Mouse (Mus musculus): ENCODE results near the gene Bahcc1. TPM values are rescaled to one million over a fixed set of nuclear protein-coding genes. Genes with fewer than 3 reads are reported as not detected.

Bahcc1 gene
- polyA plus RNA-seq, 2 experiments: 0.75 to 1.6 TPM

- no peak overlapping the region for H3K9ac ChIP-seq (replicated peaks)
- H3K27ac ChIP-seq: no peak overlapping the region
- H3K36me3 ChIP-seq (replicated peaks; ENCODE audit: control insufficient read depth, insufficient read depth, low read depth): no peaks in the 10 kb centered on the region
- 87% methylated on average over 14 of the region's 14 CpGs for WGBS (ENCODE audit: insufficient replicate concordance)
- H3K4me1 ChIP-seq (replicated peaks; ENCODE audit: control insufficient read depth in 2 of 2, insufficient read depth in 2 of 2, low read length in 1 of 2): peaks cover 0 to under 1% of the 10 kb centered on the region in 2 experiments; a peak in 1 of 4 replicates
- no peaks in the 10 kb centered on the region for H3K27me3 ChIP-seq (ENCODE audit: control insufficient read depth, insufficient read depth, low read length)
- no peak overlapping the region for H3K4me3 ChIP-seq (ENCODE audit: insufficient read depth in 1 of 2, low read depth in 2 of 2, low read length in 2 of 2)
- ATAC-seq (ENCODE audit: insufficient read depth) (no peak), DNase-seq (ENCODE audit: low read depth in 3 of 3, low spot score in 3 of 3) (no peak)
- no peak overlapping the region for H3K4me2 ChIP-seq (ENCODE audit: low read depth)
- TF ChIP-seq EP300 (IDR thresholded peaks at IDR 0.05; ENCODE audit: low read depth): no peak
- no peak for TF ChIP-seq CTCF (IDR thresholded peaks at IDR 0.05; ENCODE audit: low read depth)
- no peaks in the 10 kb centered on the region for H3K9me3 ChIP-seq (ENCODE audit: control insufficient read depth, low read length)
Measured at GRCm38 (mm10) chr11:120290266-120290665, 57.5 kb downstream of the Bahcc1 start.

GRCm38 (mm10) chr11:120293714-120294113 is 61.0 kb downstream of the Bahcc1 start:
- Histone ChIP-seq H3K4me1 (replicated peaks; ENCODE audit: control insufficient read depth in 2 of 2, insufficient read depth in 2 of 2, low read length in 1 of 2) (peaks cover 0 to 3% of the 10 kb centered on the region in 2 experiments; a peak in 2 of 4 replicates), H3K27ac (no peak overlapping the region), H3K9me3 (ENCODE audit: control insufficient read depth, low read length) (no peaks in the 10 kb centered on the region), H3K9ac (replicated peaks) (no peak overlapping the region), H3K36me3 (replicated peaks; ENCODE audit: control insufficient read depth, insufficient read depth, low read depth) (no peaks in the 10 kb centered on the region), H3K27me3 (ENCODE audit: control insufficient read depth, insufficient read depth, low read length) (no peaks in the 10 kb centered on the region), H3K4me3 (ENCODE audit: insufficient read depth in 1 of 2, low read depth in 2 of 2, low read length in 2 of 2) (no peak overlapping the region), H3K4me2 (ENCODE audit: low read depth) (no peak overlapping the region)
- WGBS (ENCODE audit: insufficient replicate concordance): 64% methylated on average over 1 of the region's 1 CpGs
- DNase-seq (ENCODE audit: low read depth in 3 of 3, low spot score in 3 of 3) (no peak), ATAC-seq (ENCODE audit: insufficient read depth) (no peak)
- no peak for TF ChIP-seq CTCF (IDR thresholded peaks at IDR 0.05; ENCODE audit: low read depth)
- TF ChIP-seq EP300 (IDR thresholded peaks at IDR 0.05; ENCODE audit: low read depth): no peak

- no peaks in the 10 kb centered on the region for H3K27me3 ChIP-seq (ENCODE audit: control insufficient read depth, insufficient read depth, low read length)
- 60% methylated on average over 13 of the region's 13 CpGs for WGBS (ENCODE audit: insufficient replicate concordance)
- DNase-seq (ENCODE audit: low read depth in 3 of 3, low spot score in 3 of 3) (no peak), ATAC-seq (ENCODE audit: insufficient read depth) (no peak)
- peaks cover 20 to 28% of the 10 kb centered on the region in 2 experiments for H3K4me1 ChIP-seq (replicated peaks; ENCODE audit: control insufficient read depth in 2 of 2, insufficient read depth in 2 of 2, low read length in 1 of 2)
- no peak overlapping the region for H3K9ac ChIP-seq (replicated peaks)
- H3K27ac ChIP-seq: no peak overlapping the region
- H3K4me2 ChIP-seq (ENCODE audit: low read depth): no peak overlapping the region
- H3K9me3 ChIP-seq (ENCODE audit: control insufficient read depth, low read length): no peaks in the 10 kb centered on the region
- H3K36me3 ChIP-seq (replicated peaks; ENCODE audit: control insufficient read depth, insufficient read depth, low read depth): no peaks in the 10 kb centered on the region
- no peak for TF ChIP-seq CTCF (IDR thresholded peaks at IDR 0.05; ENCODE audit: low read depth)
- TF ChIP-seq EP300 (IDR thresholded peaks at IDR 0.05; ENCODE audit: low read depth): no peak
- H3K4me3 ChIP-seq (ENCODE audit: insufficient read depth in 1 of 2, low read depth in 2 of 2, low read length in 2 of 2): no peak overlapping the region
Measured at GRCm38 (mm10) chr11:120296305-120297144, 63.8 kb downstream of the Bahcc1 start.

- WGBS (ENCODE audit: insufficient replicate concordance): 69% methylated on average over 7 of the region's 7 CpGs
- Histone ChIP-seq H3K9ac (replicated peaks) (no peak overlapping the region), H3K4me3 (ENCODE audit: insufficient read depth in 1 of 2, low read depth in 2 of 2, low read length in 2 of 2) (no peak overlapping the region), H3K27ac (no peak overlapping the region), H3K27me3 (ENCODE audit: control insufficient read depth, insufficient read depth, low read length) (no peaks in the 10 kb centered on the region), H3K9me3 (ENCODE audit: control insufficient read depth, low read length) (no peaks in the 10 kb centered on the region), H3K4me2 (ENCODE audit: low read depth) (no peak overlapping the region), H3K4me1 (replicated peaks; ENCODE audit: control insufficient read depth in 2 of 2, insufficient read depth in 2 of 2, low read length in 1 of 2) (peaks cover 33 to 39% of the 10 kb centered on the region in 2 experiments), H3K36me3 (replicated peaks; ENCODE audit: control insufficient read depth, insufficient read depth, low read depth) (no peaks in the 10 kb centered on the region)
- ATAC-seq (ENCODE audit: insufficient read depth) (no peak), DNase-seq (ENCODE audit: low read depth in 3 of 3, low spot score in 3 of 3) (no peak)
- TF ChIP-seq CTCF (IDR thresholded peaks at IDR 0.05; ENCODE audit: low read depth) (no peak), EP300 (IDR thresholded peaks at IDR 0.05; ENCODE audit: low read depth) (no peak)
Measured at GRCm38 (mm10) chr11:120297767-120298166, 65.0 kb downstream of the Bahcc1 start.

GRCm38 (mm10) chr11:120298441-120299141 is 65.8 kb downstream of the Bahcc1 start:
- no peak overlapping the region for H3K27ac ChIP-seq
- TF ChIP-seq EP300 (IDR thresholded peaks at IDR 0.05; ENCODE audit: low read depth) (no peak), CTCF (IDR thresholded peaks at IDR 0.05; ENCODE audit: low read depth) (no peak)
- 69% methylated on average over 4 of the region's 4 CpGs for WGBS (ENCODE audit: insufficient replicate concordance)
- no peak overlapping the region for H3K4me2 ChIP-seq (ENCODE audit: low read depth)
- ATAC-seq (ENCODE audit: insufficient read depth) (no peak), DNase-seq (ENCODE audit: low read depth in 3 of 3, low spot score in 3 of 3) (no peak)
- peaks cover 40 to 47% of the 10 kb centered on the region in 2 experiments for H3K4me1 ChIP-seq (replicated peaks; ENCODE audit: control insufficient read depth in 2 of 2, insufficient read depth in 2 of 2, low read length in 1 of 2)
- H3K27me3 ChIP-seq (ENCODE audit: control insufficient read depth, insufficient read depth, low read length): no peaks in the 10 kb centered on the region
- H3K9me3 ChIP-seq (ENCODE audit: control insufficient read depth, low read length): no peaks in the 10 kb centered on the region
- no peak overlapping the region for H3K9ac ChIP-seq (replicated peaks)
- no peaks in the 10 kb centered on the region for H3K36me3 ChIP-seq (replicated peaks; ENCODE audit: control insufficient read depth, insufficient read depth, low read depth)
- H3K4me3 ChIP-seq (ENCODE audit: insufficient read depth in 1 of 2, low read depth in 2 of 2, low read length in 2 of 2): no peak overlapping the region
